Mouse (Mus musculus) skeletal muscle tissue, adult 2 months (tissue): ENCODE results near the gene Pstpip1.
A peak's percentile ranks its signal among the peaks of the same experiment; 100 is the strongest.

ENCODE experiments used
- DNase-seq: peaks from one replicate; pipeline ENCODE4 v3.0.0-alpha.2; 2012; ENCODE audit warnings: low read depth, low spot score

The Pstpip1 gene

GRCm38 (mm10) chr9:56151745-56152481 is 62.2 kb downstream of the Pstpip1 start:
- peak; percentile 75 for DNase-seq

- no peak for DNase-seq
These were observed 62.8 kb downstream of the Pstpip1 start for GRCm38 (mm10) chr9:56152482-56153007.

GRCm38 (mm10) chr9:56154572-56154971 is 64.8 kb downstream of the Pstpip1 start:
- DNase-seq = no peak

GRCm38 (mm10) chr9:56158077-56158476 is 68.3 kb downstream of the Pstpip1 start:
- DNase-seq = no peak

- no peak for DNase-seq
These were observed 69.7 kb downstream of the Pstpip1 start for GRCm38 (mm10) chr9:56159456-56159855.

GRCm38 (mm10) chr9:56160341-56161141 is 70.8 kb downstream of the Pstpip1 start:
- DNase-seq = peak; percentile 77

GRCm38 (mm10) chr9:56165377-56165776 is 75.6 kb downstream of the Pstpip1 start, which contains the start of gene Tspan3:
Gene Tspan3 (minus strand): TSS chr9:56165477.
- DNase-seq = no peak

- DNase-seq = no peak
These were observed 76.4 kb downstream of the Pstpip1 start for GRCm38 (mm10) chr9:56166161-56166560.

- DNase-seq = no peak
These were observed 77.9 kb downstream of the Pstpip1 start for GRCm38 (mm10) chr9:56167690-56168089.

- DNase-seq = no peak
These were observed 85.6 kb downstream of the Pstpip1 start for GRCm38 (mm10) chr9:56175316-56175715.

- DNase-seq = no peak
These were observed 87.6 kb downstream of the Pstpip1 start for GRCm38 (mm10) chr9:56177354-56177753.
